Mouse (Mus musculus) limb, embryonic 13.5 days (tissue): ENCODE results near the gene Ccni. TPM values are rescaled to one million over a fixed set of nuclear protein-coding genes. Genes with fewer than 3 reads are reported as not detected.

Experiments used
- ATAC-seq: fragments of 200-750 bp; cut with Nextera tagmentation; 2 replicates; pipeline ENCODE4 v1.8.0; 2017; ENCODE audit warnings: low read depth, moderate number of reproducible peaks, moderate TSS enrichment; ENCODE audit not compliant: low FRiP score
- H3K27ac ChIP-seq: fragments of 300-500 bp; sonication (generic); 2 replicates; pipeline ENCODE4 v1.5.1; 2015; ENCODE audit warnings: inconsistent platforms, mild to moderate bottlenecking, moderate library complexity
- H3K27me3 ChIP-seq: fragments of 300-500 bp; sonication (generic); 2 replicates; pipeline ENCODE4 v1.6.1; 2015; ENCODE audit warnings: mild to moderate bottlenecking, inconsistent platforms
- H3K36me3 ChIP-seq: fragments of 300-500 bp; sonication (generic); 2 replicates; pipeline ENCODE4 v1.6.1; 2015; ENCODE audit warnings: inconsistent platforms, mild to moderate bottlenecking, moderate library complexity
- H3K4me1 ChIP-seq: fragments of 300-500 bp; sonication (generic); 2 replicates; pipeline ENCODE4 v1.6.1; 2015; ENCODE audit warnings: inconsistent platforms
- H3K4me2 ChIP-seq: fragments of 300-500 bp; sonication (generic); replicated peaks from 2 replicates; pipeline ENCODE4 v1.6.1; 2015; ENCODE audit warnings: inconsistent platforms, mild to moderate bottlenecking, moderate library complexity
- H3K4me3 ChIP-seq: fragments of 300-500 bp; sonication (generic); 2 replicates; pipeline ENCODE4 v1.5.1; 2015; ENCODE audit warnings: moderate library complexity, mild to moderate bottlenecking, inconsistent platforms
- H3K9ac ChIP-seq: fragments of 300-500 bp; sonication (generic); 2 replicates; pipeline ENCODE4 v1.6.1; 2015; ENCODE audit warnings: mild to moderate bottlenecking, inconsistent platforms
- H3K9me3 ChIP-seq: fragments of 300-500 bp; sonication (generic); 2 replicates; pipeline ENCODE4 v1.6.1; 2016; ENCODE audit warnings: inconsistent platforms
- WGBS: fragments of 180-500 bp; shearing (Covaris S2); methylation state at CpG from one replicate; pipeline ENCODE4 v1.1.7; 2015; 5-methylcytosine and 5-hydroxymethylcytosine counted together
- polyA plus RNA-seq: library from polyadenylated mRNA; unstranded; fragments of >200 nt; fragmentation: Nextera tagmentation; extraction: Ambion mirVana; gene quantifications from 2 replicates; pipeline ENCODE4 v1.2.1, GENCODE M21; 2015

The Ccni gene
- polyA plus RNA-seq: 114 and 116 TPM in 2 replicates

DNA sequence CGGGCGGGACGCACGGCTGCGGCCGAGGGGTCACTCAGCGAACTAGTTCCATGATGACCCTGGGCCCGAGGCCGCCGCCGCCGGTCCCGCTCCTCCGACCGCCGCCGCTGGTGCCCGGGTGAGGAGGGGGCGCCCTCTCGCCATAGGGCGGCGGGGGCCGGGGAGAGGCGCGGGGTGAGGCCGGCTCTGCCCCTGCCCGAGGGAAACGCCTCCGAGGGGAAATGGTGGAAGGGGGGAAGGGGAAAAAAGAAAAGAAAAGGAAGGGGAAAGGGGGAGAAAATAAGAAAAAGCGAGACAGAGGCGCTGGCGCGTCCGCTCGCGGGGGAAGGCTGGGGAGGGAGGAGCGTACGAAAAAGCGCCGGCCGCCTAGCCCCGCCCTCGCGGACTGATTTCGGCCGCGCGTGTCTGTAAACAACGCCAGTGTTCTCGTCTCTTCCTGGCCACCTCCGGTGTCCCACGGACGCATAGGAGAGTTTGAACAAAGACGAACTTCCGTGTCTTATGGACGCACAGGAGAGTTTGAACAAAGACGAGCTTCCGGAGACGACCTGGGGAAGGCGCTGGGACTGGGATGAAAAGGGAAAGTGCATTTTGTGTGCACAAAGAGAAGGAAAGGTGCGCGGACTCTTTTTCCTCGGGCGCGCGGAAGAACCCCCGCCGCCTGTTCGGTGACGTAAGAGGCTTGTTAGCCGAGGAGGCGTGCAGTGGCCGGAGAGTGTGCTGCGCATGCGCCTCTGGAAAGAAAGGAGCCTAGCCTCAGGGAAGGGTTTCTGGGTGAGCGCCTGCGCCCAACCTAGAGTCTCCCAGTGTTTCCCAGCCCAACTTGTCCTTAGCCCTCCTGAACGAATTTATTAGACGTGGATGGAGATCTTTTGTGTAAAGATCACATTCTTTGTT, at the start of gene Ccni, which contains the start of gene 2010109A12Rik:
Gene Ccni, minus strand, starts transcription at position 387 of the 897 bp plus-strand sequence.
Gene 2010109A12Rik, plus strand, starts transcription at position 410 of the 897 bp plus-strand sequence.
- Histone ChIP-seq H3K9ac (peak within 1 kb of the TSS; percentile 98), H3K4me2 (peak within 1 kb of the TSS; percentile 84), H3K27ac (peak within 1 kb of the TSS; percentile 90), H3K36me3 (peaks cover 3% of the 10 kb centered on the region; the same call in 1 of the 2 replicates), H3K4me1 (peaks cover 21% of the 10 kb centered on the region), H3K27me3 (no peaks in the 10 kb centered on the region), H3K9me3 (no peaks in the 10 kb centered on the region), H3K4me3 (peak within 1 kb of the TSS; percentile 91)
- under 1% methylated on average over 78 of the region's 79 CpGs for WGBS
- peak; percentile 96 for ATAC-seq

DNA sequence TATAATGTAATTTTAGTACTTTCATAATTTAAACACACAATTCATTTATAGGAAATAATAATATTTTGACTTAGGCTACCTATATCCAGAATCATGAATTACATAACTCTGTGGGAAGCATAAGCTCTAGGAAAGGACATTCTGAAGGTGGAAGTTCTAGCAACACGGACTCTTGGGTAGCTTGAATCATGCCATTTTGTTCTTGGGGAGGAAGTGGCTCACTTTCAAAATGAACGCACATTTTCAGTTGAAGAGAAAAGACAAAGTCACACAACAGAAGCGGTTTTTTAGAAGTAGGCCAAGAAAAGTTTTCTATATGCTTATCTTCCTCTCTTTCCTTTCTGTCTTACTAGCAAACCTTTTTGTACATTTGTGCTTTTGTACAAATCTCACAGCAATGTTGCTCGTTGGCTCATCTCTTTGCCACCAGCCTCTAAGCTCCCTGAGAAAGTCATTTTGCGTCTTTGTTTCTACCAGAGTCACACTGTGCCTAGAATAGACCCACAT, 49.5 kb upstream of the Ccni start:
- H3K27me3 ChIP-seq: no peaks in the 10 kb centered on the region
- ATAC-seq: no peak

GRCm38 (mm10) chr5:93251001-93251760, 44.9 kb upstream of the Ccni start:
- H3K9me3 ChIP-seq: no peaks in the 10 kb centered on the region
- WGBS: 81% methylated on average over 12 of the region's 12 CpGs
- no peak overlapping the region for H3K9ac ChIP-seq
- H3K4me2 ChIP-seq: no peak overlapping the region
- H3K27ac ChIP-seq: no peak overlapping the region
- H3K4me3 ChIP-seq: no peak overlapping the region
- no peak for ATAC-seq
- H3K27me3 ChIP-seq: no peaks in the 10 kb centered on the region
- no peaks in the 10 kb centered on the region for H3K36me3 ChIP-seq
- H3K4me1 ChIP-seq: no peaks in the 10 kb centered on the region

More for the DNA sequence above, 49.5 kb upstream of the Ccni start:
- H3K4me2 ChIP-seq: no peak overlapping the region
- no peaks in the 10 kb centered on the region for H3K4me1 ChIP-seq
- no peak overlapping the region for H3K9ac ChIP-seq
- no peak overlapping the region for H3K27ac ChIP-seq
- H3K36me3 ChIP-seq: no peaks in the 10 kb centered on the region
- H3K4me3 ChIP-seq: no peak overlapping the region
- 88% methylated on average over 5 of the region's 5 CpGs for WGBS
- H3K9me3 ChIP-seq: peaks cover 4% of the 10 kb centered on the region; the same call in 1 of the 2 replicates

DNA sequence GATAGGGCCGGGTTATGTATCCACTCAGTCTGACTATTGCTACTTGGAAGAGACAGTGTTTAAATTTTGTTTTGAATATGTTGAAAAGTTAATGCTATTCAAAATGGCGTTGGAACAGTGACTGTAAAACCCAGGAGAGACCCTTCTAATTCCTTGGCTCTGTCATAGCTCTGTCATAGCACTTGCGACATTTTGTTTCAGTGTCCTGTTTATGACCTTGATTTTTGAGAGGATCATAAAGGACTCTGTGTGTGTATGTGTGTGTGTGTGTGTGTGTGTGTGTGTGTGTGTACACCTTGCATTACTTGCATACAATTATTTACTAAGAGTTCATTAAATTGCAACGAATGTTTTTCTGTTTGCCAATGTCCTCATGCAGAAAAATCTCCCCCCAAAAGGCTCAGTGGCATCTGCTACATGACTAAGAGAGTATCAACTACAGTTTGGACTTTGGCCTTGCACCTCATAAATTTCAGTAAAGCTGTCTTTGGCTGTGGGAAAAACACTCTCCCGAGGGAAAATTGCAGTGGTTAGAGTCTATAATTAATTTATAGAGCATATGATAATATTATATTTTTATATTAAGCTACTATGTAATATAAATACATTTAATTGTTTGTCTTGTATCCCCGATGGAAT, 43.8 kb upstream of the Ccni start:
- no peaks in the 10 kb centered on the region for H3K9me3 ChIP-seq
- no peak overlapping the region for H3K27ac ChIP-seq
- H3K36me3 ChIP-seq: no peaks in the 10 kb centered on the region
- H3K4me3 ChIP-seq: no peak overlapping the region
- H3K27me3 ChIP-seq: no peaks in the 10 kb centered on the region
- WGBS: 66% methylated on average over 6 of the region's 6 CpGs
- no peaks in the 10 kb centered on the region for H3K4me1 ChIP-seq
- H3K4me2 ChIP-seq: no peak overlapping the region
- no peak overlapping the region for H3K9ac ChIP-seq
- ATAC-seq: no peak

- no peak overlapping the region for H3K4me3 ChIP-seq
- no peak for ATAC-seq
- no peak overlapping the region for H3K4me2 ChIP-seq
- H3K4me1 ChIP-seq: peaks cover 4% of the 10 kb centered on the region; the same call in 1 of the 2 replicates
- no peaks in the 10 kb centered on the region for H3K27me3 ChIP-seq
- 87% methylated on average over 2 of the region's 2 CpGs for WGBS
- no peak overlapping the region for H3K9ac ChIP-seq
- H3K36me3 ChIP-seq: no peaks in the 10 kb centered on the region
- H3K9me3 ChIP-seq: peaks cover 5% of the 10 kb centered on the region; the same call in 1 of the 2 replicates
- no peak overlapping the region for H3K27ac ChIP-seq
Observed at GRCm38 (mm10) chr5:93245280-93245679, 39.0 kb upstream of the Ccni start.

DNA sequence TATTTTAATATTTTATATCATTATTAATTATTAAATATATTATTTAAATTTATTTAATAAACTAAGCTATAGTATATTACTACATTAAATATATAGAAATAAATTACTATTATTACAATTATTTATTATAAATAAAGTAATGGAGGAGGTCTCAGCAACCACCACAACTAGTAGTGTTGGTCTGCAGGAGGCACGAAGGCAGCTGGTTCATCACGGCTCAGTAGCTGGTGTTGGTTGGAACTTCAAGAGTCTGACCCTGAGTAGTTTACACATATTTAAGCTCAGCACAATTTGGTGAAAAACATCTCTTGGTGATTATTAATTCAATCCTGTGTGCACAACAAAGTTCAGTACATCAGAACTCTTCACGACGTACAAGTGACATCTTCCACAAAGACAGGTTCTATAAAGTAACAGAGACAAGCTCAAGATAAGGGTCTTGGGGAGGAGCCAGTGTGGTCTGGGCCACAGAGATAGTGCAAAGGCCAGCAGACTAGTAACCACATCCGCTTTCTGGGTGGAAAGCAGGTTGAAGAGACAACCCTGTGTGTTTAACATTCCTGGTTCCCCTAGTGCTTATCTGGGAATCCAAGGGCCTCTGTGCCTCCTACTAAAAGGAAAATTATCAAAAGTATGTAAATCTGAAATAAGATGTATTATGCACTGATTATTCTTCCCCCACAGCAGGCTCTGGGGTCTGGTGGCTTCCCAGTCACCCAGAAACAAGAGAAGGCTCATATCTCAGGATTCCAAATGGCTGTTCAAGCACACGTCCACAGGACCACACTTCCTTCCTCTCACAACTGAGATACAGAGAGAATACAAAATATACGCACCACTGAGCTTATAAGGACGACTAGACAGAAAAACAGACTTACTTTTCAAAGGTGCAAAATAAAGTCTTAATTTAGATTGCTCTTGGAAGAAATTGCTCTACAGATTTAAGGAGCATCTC, 33.6 kb upstream of the Ccni start:
- 82% methylated on average over 8 of the region's 8 CpGs for WGBS
- Histone ChIP-seq H3K36me3 (no peaks in the 10 kb centered on the region), H3K9me3 (peaks cover 5% of the 10 kb centered on the region; the same call in 1 of the 2 replicates), H3K27ac (no peak overlapping the region), H3K9ac (no peak overlapping the region), H3K4me3 (no peak overlapping the region), H3K4me1 (peaks cover 6% of the 10 kb centered on the region; the same call in 1 of the 2 replicates), H3K27me3 (no peaks in the 10 kb centered on the region), H3K4me2 (no peak overlapping the region)
- ATAC-seq: no peak

- Histone ChIP-seq H3K27me3 (no peaks in the 10 kb centered on the region), H3K9ac (no peak overlapping the region), H3K27ac (no peak overlapping the region), H3K9me3 (no peaks in the 10 kb centered on the region), H3K4me3 (no peak overlapping the region), H3K4me2 (no peak overlapping the region), H3K4me1 (peaks cover 6% of the 10 kb centered on the region; the same call in 1 of the 2 replicates), H3K36me3 (no peaks in the 10 kb centered on the region)
- WGBS: 82% methylated on average over 4 of the region's 4 CpGs
- no peak for ATAC-seq
Observed at GRCm38 (mm10) chr5:93236541-93236940, 30.2 kb upstream of the Ccni start.

- Histone ChIP-seq H3K27me3 (no peaks in the 10 kb centered on the region), H3K9ac (no peak overlapping the region), H3K4me2 (no peak overlapping the region), H3K9me3 (no peaks in the 10 kb centered on the region), H3K36me3 (no peaks in the 10 kb centered on the region), H3K4me1 (peaks cover 6% of the 10 kb centered on the region; the same call in 1 of the 2 replicates), H3K4me3 (no peak overlapping the region), H3K27ac (no peak overlapping the region)
- WGBS: 86% methylated on average over 3 of the region's 3 CpGs
- no peak for ATAC-seq
Observed at GRCm38 (mm10) chr5:93235888-93236287, 29.6 kb upstream of the Ccni start.

DNA sequence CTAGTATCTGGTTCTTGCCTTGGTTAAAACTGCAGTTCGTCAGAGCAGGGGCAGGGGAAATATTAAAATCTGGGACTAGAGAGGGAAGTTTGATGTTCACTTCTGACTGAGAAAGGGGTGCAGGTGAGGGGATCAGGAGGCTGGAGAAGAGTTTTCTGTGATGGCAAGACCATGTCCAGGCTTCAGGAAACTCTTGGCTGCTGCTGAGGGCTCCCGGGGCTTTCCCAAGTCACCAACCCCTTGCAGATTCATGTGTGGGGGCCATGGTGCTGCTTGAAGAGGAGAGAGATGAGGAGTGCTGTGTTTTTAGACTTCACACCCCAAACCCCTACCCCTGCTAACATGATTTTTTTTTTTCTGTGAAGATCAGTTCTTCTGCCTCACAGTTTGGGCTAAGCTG, 28.3 kb upstream of the Ccni start:
- Histone ChIP-seq H3K9me3 (no peaks in the 10 kb centered on the region), H3K4me3 (no peak overlapping the region), H3K4me1 (0 out of 2 replicates have a peak, but pooled peaks cover 3% of the 10 kb centered on the region), H3K9ac (no peak overlapping the region), H3K27me3 (no peaks in the 10 kb centered on the region), H3K36me3 (no peaks in the 10 kb centered on the region), H3K27ac (no peak overlapping the region), H3K4me2 (no peak overlapping the region)
- 84% methylated on average over 2 of the region's 2 CpGs for WGBS
- ATAC-seq: no peak

DNA sequence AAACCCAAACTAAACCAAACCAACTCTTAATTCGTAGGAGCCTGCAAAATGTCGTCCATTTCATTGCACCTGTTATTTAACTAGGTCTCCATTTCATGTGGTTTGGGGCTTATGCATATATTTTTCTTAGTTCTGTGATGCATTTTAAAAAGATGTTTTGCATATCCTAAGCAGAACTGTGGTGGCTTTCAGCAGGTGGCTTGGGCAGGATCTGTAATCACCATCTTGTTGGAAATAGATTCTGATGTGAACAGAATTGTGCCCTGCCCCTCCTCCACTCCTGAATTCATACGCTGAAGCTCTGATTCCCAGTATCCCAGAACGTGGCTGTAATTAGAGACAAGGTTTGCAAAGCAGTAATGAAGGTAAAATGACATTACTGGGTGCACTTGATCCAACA, 27.8 kb upstream of the Ccni start:
- H3K27ac ChIP-seq: no peak overlapping the region
- 70% methylated on average over 4 of the region's 4 CpGs for WGBS
- no peaks in the 10 kb centered on the region for H3K9me3 ChIP-seq
- 0 out of 2 replicates have a peak, but pooled peaks cover 3% of the 10 kb centered on the region for H3K4me1 ChIP-seq
- H3K36me3 ChIP-seq: no peaks in the 10 kb centered on the region
- H3K9ac ChIP-seq: no peak overlapping the region
- ATAC-seq: no peak
- H3K27me3 ChIP-seq: no peaks in the 10 kb centered on the region
- no peak overlapping the region for H3K4me3 ChIP-seq
- no peak overlapping the region for H3K4me2 ChIP-seq

GRCm38 (mm10) chr5:93232838-93233237, 26.5 kb upstream of the Ccni start:
- 94% methylated on average over 2 of the region's 2 CpGs for WGBS
- H3K9ac ChIP-seq: no peak overlapping the region

More at GRCm38 (mm10) chr5:93232838-93233237, 26.5 kb upstream of the Ccni start:
- Histone ChIP-seq H3K27ac (no peak overlapping the region), H3K4me3 (no peak overlapping the region), H3K9me3 (no peaks in the 10 kb centered on the region), H3K27me3 (no peaks in the 10 kb centered on the region), H3K36me3 (no peaks in the 10 kb centered on the region), H3K4me1 (0 out of 2 replicates have a peak, but pooled peaks cover 3% of the 10 kb centered on the region), H3K4me2 (no peak overlapping the region)
- no peak for ATAC-seq
